Mouse (Mus musculus) adipocyte (in vitro differentiated cells): ENCODE measurements around the gene Mat2b.

Experiments
- DNase-seq: peaks from one replicate; pipeline ENCODE4 v3.0.0-alpha.2; 2016; ENCODE audit warnings: low spot score

Mat2b gene

GRCm38 (mm10) chr11:40649726-40650445, 45.1 kb downstream of the Mat2b start:
- no peak for DNase-seq

- no peak for DNase-seq
These were observed 47.8 kb downstream of the Mat2b start for GRCm38 (mm10) chr11:40647246-40647645.
